Mouse (Mus musculus) cerebellum, postnatal 10 days (tissue): ENCODE data around the gene Rps6ka2.
"Not testable (repeated sequence)": the region's sequence is repeated elsewhere in the genome, so short reads cannot be mapped to it uniquely, and the experiment has no call there.

Source experiments
- DNase-seq, 2 experiments: peaks; one replicate each; pipeline ENCODE4 v3.0.0; 2021; ENCODE audit warnings: mixed read lengths in 2 of 2

Gene Rps6ka2

GRCm38 (mm10) chr17:7169627-7170303 is at the start of gene Rps6ka2:
TSS of gene Rps6ka2 (plus strand) at chr17:7170115.
- peak; percentile 97 to 98 for DNase-seq

GRCm38 (mm10) chr17:7120835-7121234 is 49.1 kb upstream of the Rps6ka2 start:
- not testable (repeated sequence) for DNase-seq

- DNase-seq: not testable (repeated sequence)
Observed at GRCm38 (mm10) chr17:7122554-7122953, 47.4 kb upstream of the Rps6ka2 start.

- DNase-seq: not testable (repeated sequence)
Observed at GRCm38 (mm10) chr17:7126475-7126874, 43.4 kb upstream of the Rps6ka2 start.

GRCm38 (mm10) chr17:7134002-7134401 is 35.9 kb upstream of the Rps6ka2 start:
- not testable (repeated sequence) for DNase-seq

GRCm38 (mm10) chr17:7135277-7135676 is 34.6 kb upstream of the Rps6ka2 start:
- DNase-seq: not testable (repeated sequence)

- DNase-seq: peak in 1 of 2 experiments; percentile 31
Observed at GRCm38 (mm10) chr17:7138186-7138925, 31.6 kb upstream of the Rps6ka2 start.

GRCm38 (mm10) chr17:7140399-7141174 is 29.3 kb upstream of the Rps6ka2 start:
- DNase-seq: no peak

- DNase-seq: peak in 1 of 2 experiments; percentile 29
Observed at GRCm38 (mm10) chr17:7142367-7142766, 27.5 kb upstream of the Rps6ka2 start.

GRCm38 (mm10) chr17:7143885-7144518 is 25.9 kb upstream of the Rps6ka2 start:
- DNase-seq: peak; percentile 54 to 57

GRCm38 (mm10) chr17:7145373-7146058 is 24.4 kb upstream of the Rps6ka2 start:
- DNase-seq: no peak

- no peak for DNase-seq
Observed at GRCm38 (mm10) chr17:7146479-7146878, 23.4 kb upstream of the Rps6ka2 start.

- DNase-seq: no peak
Observed at GRCm38 (mm10) chr17:7147920-7148321, 22.0 kb upstream of the Rps6ka2 start.

GRCm38 (mm10) chr17:7149328-7150195 is 20.4 kb upstream of the Rps6ka2 start:
- DNase-seq: peak; percentile 78 to 82

- peak in 1 of 2 experiments; percentile 36 for DNase-seq
Observed at GRCm38 (mm10) chr17:7151446-7152100, 18.3 kb upstream of the Rps6ka2 start.

GRCm38 (mm10) chr17:7152662-7153061 is 17.3 kb upstream of the Rps6ka2 start:
- no peak for DNase-seq

GRCm38 (mm10) chr17:7163955-7164354 is 6.0 kb upstream of the Rps6ka2 start:
- no peak for DNase-seq

- no peak for DNase-seq
Observed at GRCm38 (mm10) chr17:7165524-7165923, 4.4 kb upstream of the Rps6ka2 start.

- DNase-seq: peak in 1 of 2 experiments; percentile 76
Observed at GRCm38 (mm10) chr17:7168961-7169626, 821 bp upstream of the Rps6ka2 start.
